Mouse (Mus musculus) kidney, postnatal 0 days (tissue): ENCODE measurements around the gene Spin1. TPM values are rescaled to one million over a fixed set of nuclear protein-coding genes. Genes with fewer than 3 reads are reported as not detected.

Experiments
- ATAC-seq: fragments of 200-750 bp; cut with Nextera tagmentation; replicated peaks from 2 replicates; pipeline ENCODE4 v1.8.0; 2017; ENCODE audit warnings: low read depth, moderate number of reproducible peaks, moderate TSS enrichment, moderate library complexity; ENCODE audit not compliant: low FRiP score
- DNase-seq: peaks from one replicate; pipeline ENCODE4 v3.0.0-alpha.2; 2016; ENCODE audit warnings: low spot score
- H3K27ac ChIP-seq: fragments of 300-500 bp; sonication (generic); 2 replicates; pipeline ENCODE4 v1.5.1; 2014; ENCODE audit warnings: mild to moderate bottlenecking
- H3K27me3 ChIP-seq: fragments of 300-500 bp; sonication (generic); 2 replicates; pipeline ENCODE4 v1.6.1; 2014; ENCODE audit warnings: low read length, mixed read lengths; ENCODE audit not compliant: insufficient read depth
- H3K36me3 ChIP-seq: fragments of 300-500 bp; sonication (generic); 2 replicates; pipeline ENCODE4 v1.6.1; 2014; ENCODE audit warnings: low read length, mixed read lengths; ENCODE audit not compliant: insufficient read depth
- H3K4me1 ChIP-seq: fragments of 300-500 bp; sonication (generic); replicated peaks from 2 replicates; pipeline ENCODE4 v1.6.1; 2014; ENCODE audit warnings: antibody characterized with exemption, low read length, mixed read lengths; ENCODE audit not compliant: insufficient read depth
- H3K4me2 ChIP-seq: fragments of 300-500 bp; sonication (generic); 2 replicates; pipeline ENCODE4 v1.6.1; 2014; ENCODE audit warnings: mild to moderate bottlenecking, low read length, moderate library complexity, mixed read lengths
- H3K4me3 ChIP-seq: fragments of 300-500 bp; sonication (generic); replicated peaks from 2 replicates; pipeline ENCODE4 v1.5.1; 2014; ENCODE audit warnings: low read depth, low read length
- H3K9ac ChIP-seq: fragments of 300-500 bp; sonication (generic); 2 replicates; pipeline ENCODE4 v1.6.1; 2014; ENCODE audit warnings: low read depth, low read length
- H3K9me3 ChIP-seq: fragments of 300-500 bp; sonication (generic); replicated peaks from 2 replicates; pipeline ENCODE4 v1.6.1; 2016; ENCODE audit warnings: low read length, inconsistent platforms, mixed read lengths
- CTCF ChIP-seq: IDR thresholded peaks from 2 replicates; pipeline ENCODE4 v1.5.1; 2016; ENCODE audit warnings: antibody characterized with exemption, low read depth, mild to moderate bottlenecking, moderate library complexity
- WGBS: fragments of 180-500 bp; shearing (Covaris S2); extraction: QIAGEN DNeasy Blood & Tissue Kit; methylation state at CpG from one replicate; pipeline ENCODE4 v1.1.7; 2014; 5-methylcytosine and 5-hydroxymethylcytosine counted together
- polyA plus RNA-seq: library from polyadenylated mRNA; unstranded; fragments of >200 nt; fragmentation: Nextera tagmentation; extraction: Ambion mirVana; gene quantifications from 2 replicates; pipeline ENCODE4 v1.2.1, GENCODE M21; 2015

The Spin1 gene
- polyA plus RNA-seq, 1 experiment from 2014 or later: 67.6 TPM

DNA sequence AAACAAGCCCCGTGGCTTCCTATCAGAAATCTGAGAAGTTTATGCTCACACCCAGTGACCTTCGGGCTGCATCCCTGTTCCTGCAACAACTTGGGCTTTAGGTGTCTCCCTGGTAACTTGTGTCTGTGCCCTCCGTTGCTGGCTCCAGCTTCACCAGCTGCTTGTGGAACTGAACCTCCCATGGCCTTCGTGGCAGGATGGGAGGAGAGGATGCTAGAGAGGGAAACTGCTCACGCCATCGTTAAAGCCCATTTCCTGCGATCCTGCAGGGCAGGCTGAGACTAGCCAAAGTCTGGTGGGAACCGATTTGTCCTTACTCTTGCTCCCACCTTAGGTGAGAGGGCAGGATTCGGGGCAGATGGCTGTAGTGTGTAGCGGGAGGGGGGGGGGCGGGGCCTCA lies 66.0 kb downstream of the Spin1 start:
- ATAC-seq: no peak
- no peak for TF ChIP-seq CTCF
- H3K4me1 ChIP-seq: 0 out of 2 replicates have a peak, but pooled peaks cover 6% of the 10 kb centered on the region

DNA sequence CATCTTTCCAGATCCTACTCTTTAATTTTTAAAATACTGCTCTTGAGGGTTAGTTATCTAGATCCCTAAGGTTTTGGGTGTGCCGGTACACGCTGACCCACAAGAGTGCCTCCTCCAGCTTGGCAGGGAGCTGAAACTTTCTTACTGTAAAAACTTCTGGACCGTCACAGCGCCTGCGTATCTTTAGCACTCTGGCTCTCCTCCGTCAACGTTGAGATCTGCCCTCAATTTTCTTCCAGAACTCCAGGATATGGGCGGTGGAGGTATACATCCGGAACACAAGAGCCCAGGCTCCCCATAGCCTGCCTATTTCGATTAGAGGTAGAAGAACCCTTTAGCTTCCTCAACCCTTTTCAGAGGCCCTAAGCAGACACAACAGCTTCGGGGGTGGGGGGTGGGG lies 69.5 kb downstream of the Spin1 start:
- peak overlapping the region; percentile 49 for H3K4me3 ChIP-seq
- peak overlapping the region; percentile 96 for H3K4me2 ChIP-seq
- H3K27me3 ChIP-seq: no peaks in the 10 kb centered on the region
- H3K4me1 ChIP-seq: 0 out of 2 replicates have a peak, but pooled peaks cover 6% of the 10 kb centered on the region
- 21% methylated on average over 11 of the region's 11 CpGs for WGBS
- ATAC-seq (0 out of 2 replicates have a peak, but pooled peaks have one; percentile 5), DNase-seq (no peak)
- no peak overlapping the region for H3K27ac ChIP-seq
- H3K9ac ChIP-seq: peak overlapping the region; percentile 41; the same call in 1 of the 2 replicates
- TF ChIP-seq CTCF: no peak
- H3K36me3 ChIP-seq: no peaks in the 10 kb centered on the region
- no peaks in the 10 kb centered on the region for H3K9me3 ChIP-seq

More for the DNA sequence above, 66.0 kb downstream of the Spin1 start:
- DNase-seq: no peak
- H3K27me3 ChIP-seq: no peaks in the 10 kb centered on the region
- H3K27ac ChIP-seq: no peak overlapping the region
- H3K4me3 ChIP-seq: no peak overlapping the region
- no peak overlapping the region for H3K4me2 ChIP-seq
- no peaks in the 10 kb centered on the region for H3K9me3 ChIP-seq
- WGBS: 44% methylated on average over 11 of the region's 11 CpGs
- no peak overlapping the region for H3K9ac ChIP-seq
- H3K36me3 ChIP-seq: no peaks in the 10 kb centered on the region

DNA sequence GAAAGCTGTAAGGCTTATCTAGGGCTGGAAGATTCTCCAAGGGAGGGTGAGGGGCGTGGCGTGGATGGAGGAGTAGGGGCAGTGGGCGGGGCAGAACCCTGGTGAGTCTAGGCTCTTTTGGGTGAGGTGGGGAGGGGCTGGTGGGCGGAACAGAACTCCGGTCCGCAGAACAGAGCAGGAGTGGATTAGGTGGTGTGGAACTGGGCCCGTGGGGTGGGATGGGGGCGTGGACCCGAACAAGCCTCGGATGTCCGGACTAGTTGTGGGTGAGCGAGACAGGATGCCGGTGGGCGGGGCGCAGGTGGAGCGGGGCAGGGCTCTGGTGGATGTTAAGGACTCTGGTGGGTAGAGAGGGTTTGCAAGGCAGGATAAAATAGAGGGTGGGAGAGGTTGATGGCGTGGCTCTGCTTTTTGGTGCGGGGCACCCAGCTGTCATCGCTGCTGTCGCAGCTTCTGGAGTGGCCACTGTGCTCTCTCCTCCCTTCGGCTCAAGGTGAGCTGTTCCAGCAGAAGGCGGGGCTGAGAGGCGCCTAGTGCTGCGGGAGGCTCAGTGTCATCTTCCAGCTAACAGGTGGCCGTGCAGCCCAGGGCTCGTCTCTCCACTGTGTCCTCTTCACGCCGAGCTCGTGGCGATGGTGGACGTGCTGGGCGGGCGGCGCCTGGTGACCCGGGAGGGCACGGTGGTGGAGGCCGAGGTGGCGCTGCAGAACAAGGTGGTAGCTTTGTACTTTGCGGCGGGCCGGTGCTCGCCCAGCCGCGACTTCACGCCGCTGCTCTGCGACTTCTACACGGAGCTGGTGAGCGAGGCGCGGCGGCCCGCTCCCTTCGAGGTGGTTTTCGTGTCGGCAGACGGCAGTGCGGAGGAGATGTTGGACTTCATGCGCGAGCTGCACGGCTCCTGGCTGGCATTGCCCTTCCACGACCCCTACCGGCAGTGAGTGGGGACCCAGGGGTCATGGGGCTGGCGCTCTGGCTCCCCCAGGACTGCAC lies 70.3 kb downstream of the Spin1 start, which contains the start of gene Nxnl2:
Gene Nxnl2 (plus strand): TSS at position 332 of the 990 bp plus-strand sequence.
- Histone ChIP-seq H3K27me3 (no peaks in the 10 kb centered on the region), H3K9me3 (no peaks in the 10 kb centered on the region), H3K36me3 (no peaks in the 10 kb centered on the region), H3K27ac (no peak within 1 kb of the TSS), H3K9ac (peak within 1 kb of the TSS; percentile 41), H3K4me3 (peak within 1 kb of the TSS; percentile 49), H3K4me2 (peak within 1 kb of the TSS; percentile 96), H3K4me1 (0 out of 2 replicates have a peak, but pooled peaks cover 6% of the 10 kb centered on the region)
- WGBS: under 1% methylated on average over 64 of the region's 64 CpGs
- DNase-seq: peak; percentile 62
- TF ChIP-seq CTCF: peak; percentile 57
- ATAC-seq: peak; percentile 78

DNA sequence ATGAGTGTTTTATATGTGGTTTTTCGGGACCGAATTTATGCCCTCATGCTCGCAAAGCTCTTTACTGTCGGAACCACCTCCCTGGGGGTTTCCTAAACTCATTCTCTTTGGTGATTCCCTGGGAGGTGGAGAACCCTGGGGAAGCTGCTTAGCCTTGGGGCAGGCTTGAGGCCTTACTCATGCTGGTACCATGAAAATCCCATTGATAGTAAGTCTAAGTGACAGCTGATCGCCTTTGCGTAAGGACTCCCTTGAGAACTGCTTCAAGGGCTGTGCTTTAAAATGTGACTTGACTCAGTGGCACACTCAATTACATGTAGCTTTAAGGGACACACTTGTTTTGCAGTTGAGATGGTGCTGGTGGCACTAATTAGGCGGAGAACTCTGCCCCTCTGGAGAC lies 71.9 kb downstream of the Spin1 start:
- H3K4me2 ChIP-seq: no peak overlapping the region
- ATAC-seq (no peak), DNase-seq (no peak)
- no peaks in the 10 kb centered on the region for H3K27me3 ChIP-seq
- H3K36me3 ChIP-seq: no peaks in the 10 kb centered on the region
- H3K27ac ChIP-seq: no peak overlapping the region
- no peak overlapping the region for H3K4me3 ChIP-seq
- H3K4me1 ChIP-seq: 0 out of 2 replicates have a peak, but pooled peaks cover 6% of the 10 kb centered on the region
- H3K9ac ChIP-seq: no peak overlapping the region
- no peak for TF ChIP-seq CTCF
- H3K9me3 ChIP-seq: no peaks in the 10 kb centered on the region
- WGBS: 96% methylated on average over 7 of the region's 7 CpGs

DNA sequence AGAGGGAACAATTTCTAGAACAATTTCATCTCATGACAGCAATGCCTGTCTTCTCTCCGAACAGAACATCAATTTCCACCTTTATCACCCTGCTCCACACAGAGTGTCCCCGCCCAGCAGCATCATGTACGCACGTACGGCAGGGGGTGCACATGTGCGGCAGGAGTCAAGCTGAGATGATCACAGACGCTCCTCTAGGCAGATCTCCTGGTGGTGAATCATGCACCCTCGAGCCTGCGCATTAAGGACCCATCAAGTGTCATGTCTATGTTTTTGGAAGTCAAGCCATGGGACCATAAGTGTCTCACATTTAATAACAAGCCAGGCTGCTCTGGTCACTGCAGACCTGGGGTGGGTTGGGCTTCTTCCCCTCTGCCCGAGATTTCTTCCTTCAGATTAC lies 78.3 kb downstream of the Spin1 start:
- TF ChIP-seq CTCF: no peak
- DNase-seq (no peak), ATAC-seq (no peak)
- no peak overlapping the region for H3K9ac ChIP-seq
- H3K9me3 ChIP-seq: no peaks in the 10 kb centered on the region
- no peaks in the 10 kb centered on the region for H3K27me3 ChIP-seq
- WGBS: 81% methylated on average over 10 of the region's 10 CpGs
- no peaks in the 10 kb centered on the region for H3K4me1 ChIP-seq
- no peak overlapping the region for H3K4me3 ChIP-seq
- no peaks in the 10 kb centered on the region for H3K36me3 ChIP-seq
- H3K27ac ChIP-seq: no peak overlapping the region
- no peak overlapping the region for H3K4me2 ChIP-seq

DNA sequence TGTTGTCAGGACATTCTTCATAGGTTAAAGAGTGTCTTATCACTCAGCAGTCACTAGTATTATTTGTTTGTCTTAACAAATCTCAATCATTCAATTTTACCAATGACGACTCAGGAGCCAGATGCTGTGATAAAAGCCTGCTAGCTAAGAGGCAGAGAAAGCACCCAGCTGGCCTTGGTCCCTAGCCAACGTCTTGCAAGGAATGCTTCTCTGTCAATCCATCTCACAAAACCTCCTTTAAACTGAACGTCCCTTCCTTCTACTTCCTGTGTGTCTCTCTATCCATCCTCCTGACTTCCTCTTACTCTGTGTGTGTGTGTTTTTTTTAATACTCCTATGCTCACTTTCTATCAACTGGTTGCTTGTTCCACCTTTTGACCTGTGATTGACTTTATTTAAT lies 78.7 kb downstream of the Spin1 start:
- no peaks in the 10 kb centered on the region for H3K36me3 ChIP-seq
- 43% methylated on average over 3 of the region's 3 CpGs for WGBS
- no peak overlapping the region for H3K9ac ChIP-seq
- H3K27ac ChIP-seq: no peak overlapping the region
- H3K4me2 ChIP-seq: no peak overlapping the region
- ATAC-seq (no peak), DNase-seq (no peak)
- no peaks in the 10 kb centered on the region for H3K4me1 ChIP-seq
- no peak for TF ChIP-seq CTCF
- H3K27me3 ChIP-seq: no peaks in the 10 kb centered on the region
- no peaks in the 10 kb centered on the region for H3K9me3 ChIP-seq
- no peak overlapping the region for H3K4me3 ChIP-seq
